Mouse (Mus musculus): ENCODE results near the gene Spaca4. TPM values are rescaled to one million over a fixed set of nuclear protein-coding genes. Genes with fewer than 3 reads are reported as not detected.
A peak's percentile ranks its signal among the peaks of the same experiment; 100 is the strongest.

The Spaca4 gene
- total and polyA plus RNA-seq, 3 experiments, result not detected

DNA sequence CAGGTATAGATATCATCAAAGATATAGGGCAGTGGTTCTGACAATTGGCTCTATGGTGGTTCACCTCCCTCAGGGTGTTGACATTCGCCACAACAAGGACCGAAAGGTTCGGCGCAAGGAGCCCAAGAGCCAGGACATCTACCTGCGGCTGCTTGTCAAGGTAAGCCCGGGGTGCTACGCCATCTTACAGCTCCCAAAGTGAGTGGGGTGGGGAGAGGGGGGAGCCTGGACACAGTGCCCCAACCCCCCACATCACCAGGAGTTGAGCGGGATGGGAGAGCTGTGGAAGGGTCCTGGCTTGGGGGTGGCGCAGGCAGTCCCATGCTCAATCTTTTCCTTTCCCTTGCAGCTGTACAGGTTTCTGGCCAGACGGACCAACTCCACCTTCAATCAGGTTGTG, 6.4 kb downstream of the Spaca4 start:
- TF ChIP-seq MXI1 (IDR thresholded peaks at IDR 0.05; ENCODE audit: low read depth, low read length), result peak; percentile 35; the same call in 1 of the 2 replicates
- no peak for TF ChIP-seq GABPA (IDR thresholded peaks at IDR 0.05; ENCODE audit: insufficient replicate concordance, low read depth, low read length)
- no peak for TF ChIP-seq RCOR1 (conservative IDR thresholded peaks at IDR 0.05; ENCODE audit: low read depth, low read length)
- TF ChIP-seq POLR2A (IDR thresholded peaks at IDR 0.05; ENCODE audit: low read depth, low read length), result no peak
- TF ChIP-seq ZMIZ1 (IDR thresholded peaks at IDR 0.05; ENCODE audit: low read depth, low read length), result 0 out of 2 replicates have a peak, but pooled peaks have one; percentile 15
- no peak for DNase-seq (ENCODE audit: extremely low read depth)
- Histone ChIP-seq H3K27ac (ENCODE audit: insufficient read depth, low read depth) (peak overlapping the region; percentile 14; the same call in 1 of the 2 replicates), H3K36me3 (replicated peaks in 1 of 2; ENCODE audit: control insufficient read depth in 1 of 2, insufficient read depth in 1 of 2, low read length in 1 of 2) (peaks cover 51 to 64% of the 10 kb centered on the region in 2 experiments), H3K9me3 (replicated peaks; ENCODE audit: low read length) (no peaks in the 10 kb centered on the region), H3K79me2 (replicated peaks; ENCODE audit: control insufficient read depth, extremely low read depth, insufficient read depth, poor library complexity, severe bottlenecking) (peaks cover 43% of the 10 kb centered on the region), H3K4me3 (replicated peaks in 1 of 3; ENCODE audit: low read depth in 2 of 3, low read length in 2 of 3, poor library complexity in 1 of 3) (peak overlapping the region; percentile 95 to 100 (median 97)), H3K9ac (ENCODE audit: insufficient read depth, low read depth) (peak overlapping the region; percentile 98), H3K4me2 (ENCODE audit: insufficient read depth, low read depth, poor library complexity, severe bottlenecking) (peak overlapping the region; percentile 39), H3K4me1 (ENCODE audit: control insufficient read depth in 1 of 2, insufficient read depth in 2 of 2) (peaks cover 7 to 40% of the 10 kb centered on the region in 2 experiments; a peak in 3 of 4 replicates), H3K27me3 (replicated peaks) (no peaks in the 10 kb centered on the region)
- in situ Hi-C loops (cut with MboI; ENCODE audit: low pct_ligation_motif_present, low pct_unique_long_range_greater_than_20kb, low sequenced_read_pairs), result no loop called here
- dilution Hi-C loops (cut with MboI; ENCODE audit: extremely low pct_ligation_motif_present, extremely low pct_unique_long_range_greater_than_20kb, low sequenced_read_pairs), result no loop called here

DNA sequence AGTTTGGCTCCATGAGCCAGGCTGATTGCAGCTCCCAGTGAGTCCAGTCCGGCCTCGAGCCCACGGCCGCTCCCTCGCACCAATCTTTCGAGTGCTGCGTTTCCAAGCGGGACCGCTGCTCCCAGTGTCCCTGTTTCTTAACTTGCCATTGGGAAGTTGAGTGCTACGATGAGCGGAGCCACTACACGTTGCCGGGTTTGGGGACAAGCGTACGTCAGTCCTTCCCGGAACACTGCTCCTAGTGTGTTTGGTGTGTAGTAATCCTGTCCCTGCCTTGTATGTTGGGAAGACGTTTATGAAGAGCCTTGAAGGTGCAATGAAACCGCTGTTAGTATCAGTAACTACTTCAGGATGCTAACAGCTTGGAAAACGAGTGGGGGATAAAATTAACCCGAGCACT, 7.3 kb downstream of the Spaca4 start:
- TF ChIP-seq MYC (IDR thresholded peaks at IDR 0.05; ENCODE audit: low read depth, low read length), result no peak
- TF ChIP-seq ZMIZ1 (IDR thresholded peaks at IDR 0.05; ENCODE audit: low read depth, low read length), result 0 out of 2 replicates have a peak, but pooled peaks have one; percentile 8
- peak; percentile 1; the same call in 1 of the 2 replicates for TF ChIP-seq MAX (IDR thresholded peaks at IDR 0.05; ENCODE audit: low read length)
- Histone ChIP-seq H3K9me3 (replicated peaks; ENCODE audit: low read length) (no peaks in the 10 kb centered on the region), H3K4me2 (ENCODE audit: insufficient read depth, low read depth, poor library complexity, severe bottlenecking) (no peak overlapping the region), H3K79me2 (replicated peaks; ENCODE audit: control insufficient read depth, extremely low read depth, insufficient read depth, poor library complexity, severe bottlenecking) (peaks cover 47% of the 10 kb centered on the region), H3K4me3 (replicated peaks in 1 of 3; ENCODE audit: low read depth in 2 of 3, low read length in 2 of 3, poor library complexity in 1 of 3) (peak overlapping the region; percentile 95 to 100 (median 97)), H3K4me1 (ENCODE audit: control insufficient read depth in 1 of 2, insufficient read depth in 2 of 2) (peaks cover 7 to 44% of the 10 kb centered on the region in 2 experiments; a peak in 3 of 4 replicates), H3K27me3 (replicated peaks) (no peaks in the 10 kb centered on the region), H3K36me3 (replicated peaks in 1 of 2; ENCODE audit: control insufficient read depth in 1 of 2, insufficient read depth in 1 of 2, low read length in 1 of 2) (peaks cover 46 to 64% of the 10 kb centered on the region in 2 experiments), H3K27ac (ENCODE audit: insufficient read depth, low read depth) (peak overlapping the region; percentile 79), H3K9ac (ENCODE audit: insufficient read depth, low read depth) (peak overlapping the region; percentile 98)
- dilution Hi-C loops (cut with MboI; ENCODE audit: extremely low pct_ligation_motif_present, extremely low pct_unique_long_range_greater_than_20kb, low sequenced_read_pairs) (no loop called here), in situ Hi-C loops (cut with MboI; ENCODE audit: low pct_ligation_motif_present, low pct_unique_long_range_greater_than_20kb, low sequenced_read_pairs) (no loop called here)
- no peak for DNase-seq (ENCODE audit: extremely low read depth)

DNA sequence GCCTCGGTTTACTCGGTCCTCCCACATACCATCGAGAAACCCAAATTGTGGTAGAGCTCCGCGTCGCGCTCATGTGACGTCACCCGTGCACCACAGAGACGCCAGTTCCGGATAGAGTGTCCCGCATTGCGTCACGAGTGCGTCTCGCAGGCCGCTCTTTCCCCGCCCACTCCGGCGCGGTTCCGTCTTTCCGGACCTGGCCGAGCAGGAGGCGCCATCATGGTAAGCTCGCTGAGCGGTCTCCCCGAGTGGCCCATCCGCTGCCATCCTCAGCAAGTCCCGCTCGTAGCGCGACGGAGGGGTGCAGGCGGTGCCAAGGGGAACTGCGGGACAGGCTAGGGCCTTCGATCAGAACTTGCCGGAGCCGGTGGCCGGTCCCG, 7.7 kb downstream of the Spaca4 start, which contains the start of gene Sphk2:
Gene Sphk2 (minus strand): TSS at position 85 of the 380 bp plus-strand sequence.
- dilution Hi-C loops (cut with MboI; ENCODE audit: extremely low pct_ligation_motif_present, extremely low pct_unique_long_range_greater_than_20kb, low sequenced_read_pairs), result no loop called here
- peak; percentile 99 for DNase-seq (ENCODE audit: extremely low read depth)
- in situ Hi-C loops (cut with MboI; ENCODE audit: low pct_ligation_motif_present, low pct_unique_long_range_greater_than_20kb, low sequenced_read_pairs), result no loop called here
- peak; percentile 100 for TF ChIP-seq GABPA (IDR thresholded peaks at IDR 0.05; ENCODE audit: insufficient replicate concordance, low read depth, low read length)
- TF ChIP-seq ELF1 (IDR thresholded peaks at IDR 0.05; ENCODE audit: low read depth, low read length), result peak; percentile 94
- TF ChIP-seq RAD21 (IDR thresholded peaks at IDR 0.05; ENCODE audit: low read depth, low read length), result no peak
- TF ChIP-seq MAFK (IDR thresholded peaks at IDR 0.05; ENCODE audit: insufficient replicate concordance, low read length), result no peak
- TF ChIP-seq CTCF (conservative IDR thresholded peaks at IDR 0.05 in 1 of 2, IDR thresholded peaks at IDR 0.05 in 1 of 2; ENCODE audit: low read depth in 2 of 2, low read length in 2 of 2), result no peak
- no peak for TF ChIP-seq PAX5 (IDR thresholded peaks at IDR 0.05; ENCODE audit: low read length)
- TF ChIP-seq UBTF (IDR thresholded peaks at IDR 0.05; ENCODE audit: low read depth, low read length), result no peak
- TF ChIP-seq ETS1 (conservative IDR thresholded peaks at IDR 0.05; ENCODE audit: low read depth, low read length), result peak; percentile 68
- TF ChIP-seq USF2 (conservative IDR thresholded peaks at IDR 0.05; ENCODE audit: low read depth, low read length), result no peak; the same call in 1 of the 2 replicates
- peak; percentile 94 for TF ChIP-seq MYC (IDR thresholded peaks at IDR 0.05; ENCODE audit: low read depth, low read length)
- peak; percentile 25; the same call in 1 of the 2 replicates for TF ChIP-seq BHLHE40 (IDR thresholded peaks at IDR 0.05; ENCODE audit: low read depth, low read length)
- TF ChIP-seq MAZ (IDR thresholded peaks at IDR 0.05; ENCODE audit: low read depth, low read length), result no peak; the same call in 1 of the 2 replicates
- TF ChIP-seq RCOR1 (conservative IDR thresholded peaks at IDR 0.05; ENCODE audit: low read depth, low read length), result no peak; the same call in 1 of the 2 replicates
- TF ChIP-seq POLR2A (IDR thresholded peaks at IDR 0.05; ENCODE audit: low read depth, low read length), result peak; percentile 98
- TF ChIP-seq JUND (conservative IDR thresholded peaks at IDR 0.05; ENCODE audit: low read depth, low read length), result no peak; the same call in 1 of the 2 replicates
- no peak for TF ChIP-seq USF1 (IDR thresholded peaks at IDR 0.05; ENCODE audit: low read depth, low read length)
- peak; percentile 88 for TF ChIP-seq MEF2A (IDR thresholded peaks at IDR 0.05; ENCODE audit: borderline replicate concordance, low read depth, low read length)
- peak; percentile 96 for TF ChIP-seq POLR2AphosphoS2 (IDR thresholded peaks at IDR 0.05; ENCODE audit: low read depth, low read length)
- no peak for TF ChIP-seq JUN (IDR thresholded peaks at IDR 0.05; ENCODE audit: insufficient read depth, low read depth, low read length)
- TF ChIP-seq HCFC1 (IDR thresholded peaks at IDR 0.05; ENCODE audit: low read depth, low read length), result peak; percentile 98
- peak; percentile 80 for TF ChIP-seq IRF4 (IDR thresholded peaks at IDR 0.05; ENCODE audit: low read depth, low read length)

More for the DNA sequence above, 7.7 kb downstream of the Spaca4 start, which contains the start of gene Sphk2:
- peak within 1 kb of the TSS; percentile 98 for H3K9ac ChIP-seq (ENCODE audit: insufficient read depth, low read depth)
- peaks cover 46 to 64% of the 10 kb centered on the region in 2 experiments for H3K36me3 ChIP-seq (replicated peaks in 1 of 2; ENCODE audit: control insufficient read depth in 1 of 2, insufficient read depth in 1 of 2, low read length in 1 of 2)
- peaks cover 7 to 44% of the 10 kb centered on the region in 2 experiments; a peak in 3 of 4 replicates for H3K4me1 ChIP-seq (ENCODE audit: control insufficient read depth in 1 of 2, insufficient read depth in 2 of 2)
- no peaks in the 10 kb centered on the region for H3K27me3 ChIP-seq (replicated peaks)
- H3K79me2 ChIP-seq (replicated peaks; ENCODE audit: control insufficient read depth, extremely low read depth, insufficient read depth, poor library complexity, severe bottlenecking), result peaks cover 47% of the 10 kb centered on the region
- H3K27ac ChIP-seq (ENCODE audit: insufficient read depth, low read depth), result peak within 1 kb of the TSS; percentile 79
- peak within 1 kb of the TSS; percentile 95 to 100 (median 97) for H3K4me3 ChIP-seq (replicated peaks in 1 of 3; ENCODE audit: low read depth in 2 of 3, low read length in 2 of 3, poor library complexity in 1 of 3)
- H3K4me2 ChIP-seq (ENCODE audit: insufficient read depth, low read depth, poor library complexity, severe bottlenecking), result peak within 1 kb of the TSS; percentile 89
- H3K9me3 ChIP-seq (replicated peaks; ENCODE audit: low read length), result no peaks in the 10 kb centered on the region

All from CH12.LX (cell line).